In the genomic region with DNA sequence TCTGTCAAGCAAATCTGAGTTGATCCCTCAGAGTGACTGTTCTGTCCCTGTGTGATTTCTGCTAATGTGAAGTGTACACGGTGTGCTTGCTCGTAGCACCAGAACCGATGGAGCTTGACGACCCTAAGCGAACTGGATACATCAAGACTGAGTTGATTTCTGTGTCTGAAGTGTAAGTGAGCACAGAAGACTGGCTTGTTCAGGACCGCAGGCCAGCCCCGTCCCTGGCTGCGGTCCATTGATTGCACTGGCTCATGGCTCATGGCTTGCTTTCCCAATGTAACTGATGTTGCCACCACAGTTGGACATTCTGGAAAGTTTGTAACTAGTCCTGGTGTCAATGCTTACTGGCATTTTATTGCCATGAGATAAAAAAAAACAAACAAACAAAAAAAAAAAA, we compare ENCODE assay signal across 19 mouse cellular contexts. TPM values are rescaled to one million over a fixed set of nuclear protein-coding genes. Genes with fewer than 3 reads are reported as not detected.
DNase-seq lines count a peak whose midpoint lies in the region; ATAC-seq lines count a peak whose summit lies in the region.
"Had no signal": no experiment of that assay in that cellular context is flagged by ENCODE, and none has a peak within 500 bp of the region (broad histone marks: within the 10 kb centered on the region; RNA-seq: fewer than 3 reads in every experiment).

No protein-coding gene starts in this region.

- H3K4me2 ChIP-seq in heart, embryonic 12.5 days, result no peak overlapping the region
- H3K4me2 ChIP-seq: embryonic facial prominence, embryonic 13.5 days; hindbrain, embryonic 12.5 days; limb, embryonic 13.5 days; neural tube, embryonic 12.5 days had no signal

- H3K36me3 ChIP-seq in heart, embryonic 12.5 days, result peaks cover 31% of the 10 kb centered on the region
- H3K36me3 ChIP-seq in hindbrain, embryonic 10.5 days, result peaks cover 26% of the 10 kb centered on the region
- H3K36me3 ChIP-seq: hindbrain, embryonic 12.5 days had no signal

- no peaks in the 10 kb centered on the region for H3K9me3 ChIP-seq in heart, embryonic 12.5 days (replicated peaks)
- no peaks in the 10 kb centered on the region for H3K9me3 ChIP-seq in hindbrain, embryonic 10.5 days
- H3K9me3 ChIP-seq: embryonic facial prominence, embryonic 13.5 days; hindbrain, embryonic 12.5 days; limb, embryonic 13.5 days; midbrain, embryonic 10.5 days; neural tube, embryonic 12.5 days had no signal

- H3K4me3 ChIP-seq in heart, embryonic 12.5 days, result no peak overlapping the region
- no peak overlapping the region for H3K4me3 ChIP-seq in hindbrain, embryonic 10.5 days
- H3K4me3 ChIP-seq: embryonic facial prominence, embryonic 13.5 days; hindbrain, embryonic 12.5 days; layer of hippocampus, adult 2 months; limb, embryonic 13.5 days; midbrain, embryonic 10.5 days; neural tube, embryonic 12.5 days had no signal

- peaks cover 17% of the 10 kb centered on the region for H3K4me1 ChIP-seq in heart, embryonic 12.5 days (replicated peaks)
- H3K4me1 ChIP-seq in hindbrain, embryonic 10.5 days (replicated peaks), result peaks cover 9% of the 10 kb centered on the region
- H3K4me1 ChIP-seq: neural tube, embryonic 12.5 days had no signal

- 86% methylated on average over 8 of the region's 8 CpGs for WGBS in heart, embryonic 12.5 days
- WGBS in hindbrain, embryonic 10.5 days, result 88% methylated on average over 8 of the region's 8 CpGs

- H3K27ac ChIP-seq in heart, embryonic 12.5 days (ENCODE audit: poor library complexity, severe bottlenecking), result no peak overlapping the region
- no peak overlapping the region for H3K27ac ChIP-seq in hindbrain, embryonic 10.5 days
- H3K27ac ChIP-seq: embryonic facial prominence, embryonic 13.5 days; hindbrain, embryonic 12.5 days; layer of hippocampus, adult 2 months; limb, embryonic 13.5 days; midbrain, embryonic 10.5 days; neural tube, embryonic 12.5 days had no signal

- no peaks in the 10 kb centered on the region for H3K27me3 ChIP-seq in heart, embryonic 12.5 days (replicated peaks)
- no peaks in the 10 kb centered on the region for H3K27me3 ChIP-seq in hindbrain, embryonic 10.5 days (ENCODE audit: insufficient read depth, poor library complexity, severe bottlenecking)
- H3K27me3 ChIP-seq: hindbrain, embryonic 12.5 days; limb, embryonic 13.5 days; neural tube, embryonic 12.5 days had no signal

- intact Hi-C loops in left cerebral cortex, postnatal 4 days (cut with DNase I), result no loop called here

- DNase-seq in heart, adult 11 months, result peak; percentile 73
- peak; percentile 76 for DNase-seq in adrenal gland, postnatal 14 days
- peak; percentile 56 for DNase-seq in kidney, adult 18-20 months
- peak; percentile 58 for DNase-seq in kidney, postnatal 10 days
- DNase-seq in cerebellum, postnatal 14 days, result no peak
- DNase-seq in left cerebral cortex, postnatal 4 days, result no peak
- DNase-seq in hindbrain, embryonic 10.5 days (ENCODE audit: low spot score), result no peak
- DNase-seq: cerebellum, adult 2 months; lung, postnatal 36 days; spleen, adult 18-20 months; thymus, postnatal 4 days had no signal

- no peak overlapping the region for H3K9ac ChIP-seq in heart, embryonic 12.5 days
- H3K9ac ChIP-seq: embryonic facial prominence, embryonic 13.5 days; hindbrain, embryonic 12.5 days; limb, embryonic 13.5 days; neural tube, embryonic 12.5 days had no signal

- ATAC-seq in heart, embryonic 12.5 days (ENCODE audit: insufficient number of reproducible peaks, low FRiP score), result no peak
- ATAC-seq: inflammation-experienced regulatory T-cells, adult 6 months had no signal

RNA-seq across cellular contexts. Expression of a gene that starts 35.6 kb away (rescaled TPM):
- polyA plus RNA-seq in heart, embryonic 12.5 days (2016; fragmentation: Nextera tagmentation; extraction: Ambion mirVana), result 28.9 and 31.4 TPM in 2 replicates
- 56.4 and 56.9 TPM in 2 replicates for total RNA-seq in adrenal gland, postnatal 14 days (2021)
- 1 to 10 TPM; 7.9 to 9.5 TPM for total RNA-seq in left cerebral cortex, postnatal 4 days (2021)
- 11.1 and 13.6 TPM in 2 replicates for polyA plus RNA-seq in hindbrain, embryonic 10.5 days (2016; fragmentation: Nextera tagmentation; extraction: Ambion mirVana)

Comparison
In these comparisons a context has a peak if more than half of its experiments do, and no peak if none do; other contexts are left out.
1. DNase-seq: peak in heart, adult 11 months (single experiment), adrenal gland, postnatal 14 days (single experiment), kidney, adult 18-20 months (single experiment) and kidney, postnatal 10 days (single experiment); none in cerebellum, postnatal 14 days (0 of 2), left cerebral cortex, postnatal 4 days (single experiment) and hindbrain, embryonic 10.5 days (single experiment).